Mouse (Mus musculus): ENCODE results near the gene Txnrd2. TPM values are rescaled to one million over a fixed set of nuclear protein-coding genes. Genes with fewer than 3 reads are reported as not detected.

Txnrd2 gene
- polyA plus RNA-seq (2015; fragmentation: Nextera tagmentation; extraction: Ambion mirVana): 34.5 and 37.4 TPM in 2 replicates

DNA sequence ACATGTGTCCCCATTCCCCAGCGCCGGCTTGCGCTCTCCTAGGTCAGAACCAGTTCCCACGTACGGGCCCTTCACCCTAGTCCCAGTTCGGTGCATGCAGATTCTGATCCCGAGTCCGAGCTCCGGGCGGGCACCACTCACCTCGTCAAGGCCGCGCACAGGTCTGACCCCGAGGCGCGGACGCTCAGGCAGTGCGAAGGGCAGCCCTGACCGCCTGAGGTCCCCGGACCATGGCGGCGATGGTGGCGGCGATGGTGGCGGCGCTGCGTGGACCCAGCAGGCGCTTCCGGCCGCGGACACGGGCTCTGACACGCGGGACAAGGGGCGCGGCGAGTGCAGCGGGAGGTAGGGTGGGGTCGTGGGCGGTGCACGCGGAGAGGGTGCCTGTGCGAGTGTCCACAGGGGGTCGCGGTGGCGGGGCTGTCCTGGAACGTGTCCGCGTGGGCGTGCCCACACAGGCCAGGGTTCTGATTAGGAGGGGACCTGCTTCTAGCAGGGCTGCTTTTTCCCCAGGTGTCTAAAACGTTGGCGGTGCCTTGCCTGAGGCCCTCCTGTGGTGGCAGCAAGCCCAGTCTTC, at the start of gene Txnrd2:
Gene Txnrd2, plus strand, starts transcription at position 170 of the 577 bp plus-strand sequence.
- H3K36me3 ChIP-seq: peaks cover 25% of the 10 kb centered on the region
- peaks cover 66% of the 10 kb centered on the region for H3K4me1 ChIP-seq
- H3K27me3 ChIP-seq (replicated peaks): no peaks in the 10 kb centered on the region
- H3K9ac ChIP-seq: peak within 1 kb of the TSS; percentile 97
- peak within 1 kb of the TSS; percentile 92 for H3K4me3 ChIP-seq
- H3K4me2 ChIP-seq: peak within 1 kb of the TSS; percentile 95
- WGBS: under 1% methylated on average over 52 of the region's 52 CpGs
- peak; percentile 81 for ATAC-seq (ENCODE audit: extremely low read depth, insufficient number of reproducible peaks, low FRiP score, low TSS enrichment)
- H3K9me3 ChIP-seq: no peaks in the 10 kb centered on the region
- H3K27ac ChIP-seq (replicated peaks): peak within 1 kb of the TSS; percentile 84

DNA sequence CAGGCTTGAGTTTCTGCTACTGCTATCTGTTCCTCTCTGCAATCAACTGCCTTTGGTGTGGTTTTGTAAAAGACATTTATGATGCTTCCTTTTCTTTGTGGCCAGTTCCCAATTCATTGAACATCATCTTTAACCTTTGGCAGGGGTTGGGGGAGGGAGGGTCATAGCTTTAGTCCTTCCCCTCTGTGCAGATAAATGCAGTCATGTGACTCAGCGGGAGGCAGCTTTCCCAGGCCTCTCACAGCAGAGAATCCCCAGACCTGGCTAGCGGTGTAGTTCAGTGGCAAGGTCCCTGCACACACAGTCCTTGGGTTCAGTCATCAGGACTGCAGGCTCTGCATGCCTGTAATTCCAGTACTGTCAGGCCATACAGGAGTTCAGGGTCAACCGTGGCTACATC, 49.0 kb upstream of the Txnrd2 start:
- H3K4me2 ChIP-seq: no peak overlapping the region
- ATAC-seq (ENCODE audit: extremely low read depth, insufficient number of reproducible peaks, low FRiP score, low TSS enrichment): no peak
- no peaks in the 10 kb centered on the region for H3K36me3 ChIP-seq
- no peaks in the 10 kb centered on the region for H3K27me3 ChIP-seq (replicated peaks)
- H3K4me3 ChIP-seq: no peak overlapping the region
- H3K9me3 ChIP-seq: no peaks in the 10 kb centered on the region
- H3K27ac ChIP-seq (replicated peaks): no peak overlapping the region
- H3K4me1 ChIP-seq: peaks cover 37% of the 10 kb centered on the region
- no peak overlapping the region for H3K9ac ChIP-seq
- 13% methylated on average over 3 of the region's 3 CpGs for WGBS

DNA sequence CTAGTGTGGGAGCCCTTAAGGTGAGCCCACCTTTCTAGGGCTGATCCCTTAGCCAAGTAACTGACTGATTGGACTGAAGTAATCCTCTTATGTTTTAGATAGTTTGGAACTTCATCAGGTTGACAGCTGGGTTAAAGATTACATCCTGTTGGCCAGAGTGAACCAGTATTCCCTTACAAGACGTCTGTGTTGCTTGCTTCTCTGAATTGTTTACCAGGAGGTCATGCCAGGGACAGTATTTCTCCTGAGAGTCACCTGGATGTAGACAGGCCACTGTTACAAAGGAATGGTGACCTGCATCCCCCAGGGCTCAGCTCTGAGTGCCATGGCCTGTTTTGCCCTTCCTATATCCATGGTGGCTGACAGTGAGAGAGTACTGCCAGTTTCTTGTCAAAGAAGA, 47.7 kb upstream of the Txnrd2 start:
- H3K4me3 ChIP-seq: no peak overlapping the region
- no peaks in the 10 kb centered on the region for H3K9me3 ChIP-seq
- H3K4me2 ChIP-seq: no peak overlapping the region
- H3K36me3 ChIP-seq: no peaks in the 10 kb centered on the region
- H3K9ac ChIP-seq: no peak overlapping the region
- WGBS: 40% methylated on average over 1 of the region's 1 CpGs
- no peak for ATAC-seq (ENCODE audit: extremely low read depth, insufficient number of reproducible peaks, low FRiP score, low TSS enrichment)
- H3K27me3 ChIP-seq (replicated peaks): no peaks in the 10 kb centered on the region
- H3K4me1 ChIP-seq: peaks cover 44% of the 10 kb centered on the region
- H3K27ac ChIP-seq (replicated peaks): no peak overlapping the region

DNA sequence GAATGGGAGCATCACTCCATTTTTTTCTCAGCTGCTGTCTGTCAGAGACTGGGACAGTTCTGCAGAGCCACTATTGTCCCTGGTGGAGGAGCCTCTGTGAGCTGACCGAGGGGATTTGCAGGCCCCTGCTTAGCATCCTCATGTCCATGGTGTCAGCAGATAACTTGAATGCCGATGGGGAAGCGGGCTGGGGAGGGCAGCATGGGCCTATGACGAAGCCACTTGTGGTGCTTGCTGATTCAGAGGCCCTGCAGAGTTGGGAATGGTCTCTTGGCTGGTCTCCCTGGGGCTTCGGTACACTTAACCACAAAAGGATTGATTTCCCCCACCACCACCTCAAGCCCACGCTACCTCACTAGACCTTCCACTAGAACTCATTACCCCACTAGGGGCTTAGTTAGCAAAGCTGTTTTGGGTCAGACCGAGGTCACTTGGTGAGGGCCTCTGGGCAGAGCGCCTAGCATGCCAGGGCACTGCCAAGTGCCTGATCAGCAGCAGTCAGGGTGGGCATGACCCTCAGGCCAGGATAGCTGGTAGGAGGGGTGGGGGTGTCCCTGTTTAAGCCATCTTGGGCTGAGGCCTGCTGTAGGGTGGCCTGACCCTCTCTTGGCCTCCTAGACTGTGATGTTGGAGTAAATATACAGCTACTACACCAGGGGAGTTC, 46.7 kb upstream of the Txnrd2 start:
- no peaks in the 10 kb centered on the region for H3K27me3 ChIP-seq (replicated peaks)
- 56% methylated on average over 8 of the region's 8 CpGs for WGBS

DNA sequence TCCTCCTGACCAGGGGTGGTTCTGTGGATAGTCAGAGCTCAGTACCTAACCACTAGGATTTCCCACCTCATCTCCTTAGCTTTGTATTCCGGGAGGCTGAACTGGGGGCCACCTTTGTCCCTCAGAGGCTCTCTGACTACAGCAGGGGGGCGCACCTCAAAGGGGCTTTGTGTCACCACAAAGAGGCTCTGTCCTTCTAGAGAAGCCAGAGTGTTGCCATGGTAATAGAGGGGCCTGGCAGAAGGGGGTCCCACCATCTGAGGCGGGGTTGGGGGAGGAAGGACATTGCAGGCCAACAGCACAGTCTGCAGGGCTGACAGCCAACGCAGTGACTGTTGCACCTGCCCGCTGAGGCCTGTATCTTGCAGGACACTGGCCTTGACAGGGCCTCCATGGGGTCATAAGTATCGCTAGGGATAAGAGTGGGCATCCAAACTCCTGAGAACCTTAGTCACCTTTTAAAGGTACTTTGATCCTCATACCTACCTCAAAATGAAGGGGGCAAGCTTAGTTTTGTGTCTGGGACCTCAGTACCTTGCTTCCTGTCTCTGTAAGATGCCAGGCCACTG, 45.6 kb upstream of the Txnrd2 start:
- 59% methylated on average over 6 of the region's 6 CpGs for WGBS
- Histone ChIP-seq H3K27me3 (replicated peaks) (no peaks in the 10 kb centered on the region), H3K4me2 (no peak overlapping the region), H3K27ac (replicated peaks) (no peak overlapping the region), H3K9ac (no peak overlapping the region), H3K4me3 (no peak overlapping the region), H3K36me3 (no peaks in the 10 kb centered on the region), H3K4me1 (peaks cover 49% of the 10 kb centered on the region), H3K9me3 (no peaks in the 10 kb centered on the region)
- no peak for ATAC-seq (ENCODE audit: extremely low read depth, insufficient number of reproducible peaks, low FRiP score, low TSS enrichment)

More for the DNA sequence above, 46.7 kb upstream of the Txnrd2 start:
- Histone ChIP-seq H3K4me2 (no peak overlapping the region), H3K9ac (peak overlapping the region; percentile 15; the same call in 1 of the 2 replicates), H3K4me3 (no peak overlapping the region), H3K9me3 (no peaks in the 10 kb centered on the region), H3K27ac (replicated peaks) (peak overlapping the region; percentile 9), H3K4me1 (peaks cover 49% of the 10 kb centered on the region), H3K36me3 (no peaks in the 10 kb centered on the region)
- no peak for ATAC-seq (ENCODE audit: extremely low read depth, insufficient number of reproducible peaks, low FRiP score, low TSS enrichment)

DNA sequence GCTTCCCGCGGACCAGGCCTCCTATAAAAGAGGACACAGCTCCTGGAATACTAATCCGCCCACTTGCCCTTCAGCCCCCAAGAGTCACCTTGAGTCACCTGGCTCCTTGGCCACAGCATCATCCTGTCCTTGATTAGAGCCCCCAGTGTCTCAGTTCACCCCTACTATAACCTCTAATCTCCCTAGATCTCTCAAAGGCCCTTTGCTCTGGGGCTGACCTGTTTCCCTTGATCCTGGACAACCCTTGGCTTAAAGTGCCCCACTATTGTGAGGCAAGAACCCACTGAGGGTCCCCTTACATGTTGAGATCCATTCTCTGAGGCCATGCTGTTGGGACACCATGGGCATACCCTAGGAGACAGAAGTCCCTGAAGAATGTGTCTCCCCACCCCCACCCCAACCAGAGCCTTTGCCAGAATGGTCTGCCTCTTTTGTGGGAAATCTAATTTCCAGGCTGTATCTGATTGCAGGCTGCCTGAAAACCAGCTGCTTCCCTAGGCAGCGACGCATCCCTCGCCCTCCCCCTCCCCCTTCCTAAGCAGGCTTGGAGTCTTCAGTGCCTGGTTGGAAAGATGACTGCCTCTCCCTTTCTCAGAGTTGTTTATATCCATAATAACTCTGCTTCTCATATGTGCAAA, 44.4 kb upstream of the Txnrd2 start:
- Histone ChIP-seq H3K27me3 (replicated peaks) (no peaks in the 10 kb centered on the region), H3K27ac (replicated peaks) (no peak overlapping the region), H3K36me3 (no peaks in the 10 kb centered on the region), H3K4me2 (no peak overlapping the region), H3K4me3 (no peak overlapping the region), H3K9ac (no peak overlapping the region), H3K4me1 (peaks cover 47% of the 10 kb centered on the region), H3K9me3 (no peaks in the 10 kb centered on the region)
- 58% methylated on average over 6 of the region's 6 CpGs for WGBS
- no peak for ATAC-seq (ENCODE audit: extremely low read depth, insufficient number of reproducible peaks, low FRiP score, low TSS enrichment)

DNA sequence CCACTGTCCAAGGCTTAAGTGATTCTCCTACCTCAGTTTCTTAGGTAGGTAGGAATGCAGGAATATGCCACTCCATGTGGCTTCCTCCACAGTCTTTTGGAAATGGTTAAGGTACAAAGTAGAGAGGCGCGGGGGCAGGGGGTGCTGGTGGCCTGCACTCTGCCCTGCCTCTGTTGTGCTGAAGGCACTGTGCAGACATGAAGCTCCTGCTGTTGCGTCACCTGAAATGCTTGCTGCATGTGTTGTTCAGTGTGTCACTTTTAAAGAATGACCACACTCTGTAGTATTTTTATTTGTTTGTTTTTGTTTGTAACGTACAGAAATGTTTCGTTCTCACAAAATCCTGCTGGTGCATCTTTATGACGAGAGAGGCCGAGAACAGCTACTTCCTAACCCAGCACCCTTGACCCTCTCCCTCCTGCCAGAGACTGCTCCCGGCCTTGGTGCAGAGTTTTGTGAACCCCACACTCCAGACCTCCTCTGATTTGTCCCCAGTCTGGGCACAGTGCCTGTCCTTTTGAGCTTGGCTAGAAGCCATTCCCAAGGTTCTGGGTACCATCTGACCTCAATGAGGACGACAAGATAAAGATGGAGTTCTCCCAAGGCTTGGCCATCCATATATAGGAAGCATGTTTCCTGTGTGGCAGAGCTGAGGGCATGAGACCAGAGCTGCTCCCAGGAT, 43.0 kb upstream of the Txnrd2 start:
- no peaks in the 10 kb centered on the region for H3K9me3 ChIP-seq
- WGBS: 67% methylated on average over 9 of the region's 9 CpGs
- H3K27ac ChIP-seq (replicated peaks): no peak overlapping the region
- H3K36me3 ChIP-seq: no peaks in the 10 kb centered on the region
- no peaks in the 10 kb centered on the region for H3K27me3 ChIP-seq (replicated peaks)
- no peak overlapping the region for H3K4me2 ChIP-seq
- H3K9ac ChIP-seq: no peak overlapping the region
- H3K4me3 ChIP-seq: no peak overlapping the region
- H3K4me1 ChIP-seq: peaks cover 53% of the 10 kb centered on the region
- no peak for ATAC-seq (ENCODE audit: extremely low read depth, insufficient number of reproducible peaks, low FRiP score, low TSS enrichment)

DNA sequence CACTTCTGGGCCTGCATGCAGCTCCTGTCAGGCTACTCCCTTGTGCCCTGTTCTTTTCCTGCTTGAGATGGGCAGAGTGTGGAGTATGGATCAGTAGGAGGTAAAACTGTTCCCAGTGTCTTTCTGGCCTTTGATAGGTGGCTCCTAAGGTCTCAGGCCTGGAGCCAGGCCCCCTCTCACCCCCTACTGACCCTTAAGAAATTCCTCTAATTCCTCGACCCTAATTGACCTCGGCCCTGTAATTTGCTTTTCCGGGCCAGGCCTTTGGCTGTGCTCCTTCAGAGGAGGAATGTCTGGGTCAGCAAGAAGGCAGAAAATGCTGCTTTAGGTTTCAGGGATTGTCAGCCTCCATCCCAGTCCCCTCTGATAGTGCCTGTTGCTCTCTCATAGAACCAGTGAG, 42.4 kb upstream of the Txnrd2 start:
- H3K27ac ChIP-seq (replicated peaks): no peak overlapping the region
- no peak overlapping the region for H3K4me2 ChIP-seq
- H3K4me3 ChIP-seq: no peak overlapping the region
- ATAC-seq (ENCODE audit: extremely low read depth, insufficient number of reproducible peaks, low FRiP score, low TSS enrichment): no peak
- no peaks in the 10 kb centered on the region for H3K27me3 ChIP-seq (replicated peaks)
- H3K4me1 ChIP-seq: peaks cover 57% of the 10 kb centered on the region
- no peaks in the 10 kb centered on the region for H3K36me3 ChIP-seq
- H3K9me3 ChIP-seq: no peaks in the 10 kb centered on the region
- H3K9ac ChIP-seq: no peak overlapping the region
- 36% methylated on average over 3 of the region's 3 CpGs for WGBS

DNA sequence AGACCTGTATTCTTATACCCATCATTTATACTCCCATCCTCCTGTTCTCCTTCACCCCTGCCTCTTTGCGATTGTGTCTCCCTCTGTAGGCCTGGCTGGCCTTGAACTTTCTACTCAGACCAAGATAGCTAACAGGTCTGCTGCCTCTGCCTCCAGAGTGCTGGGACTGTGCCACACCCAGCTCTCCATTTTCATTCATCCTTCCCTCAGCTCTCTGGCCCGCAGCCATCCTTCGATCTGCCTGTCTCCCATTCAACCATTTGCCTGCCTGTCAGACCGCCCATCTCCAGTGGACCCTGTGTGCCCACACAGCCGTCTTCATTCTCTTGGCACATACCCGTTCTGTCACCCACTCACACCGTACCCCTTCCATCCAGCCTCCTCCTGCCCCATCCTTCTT, 42.0 kb upstream of the Txnrd2 start:
- H3K9me3 ChIP-seq: no peaks in the 10 kb centered on the region
- no peaks in the 10 kb centered on the region for H3K36me3 ChIP-seq
- H3K9ac ChIP-seq: no peak overlapping the region
- H3K27me3 ChIP-seq (replicated peaks): no peaks in the 10 kb centered on the region
- H3K4me2 ChIP-seq: no peak overlapping the region
- no peak for ATAC-seq (ENCODE audit: extremely low read depth, insufficient number of reproducible peaks, low FRiP score, low TSS enrichment)
- 84% methylated on average over 7 of the region's 7 CpGs for WGBS
- H3K4me1 ChIP-seq: peaks cover 57% of the 10 kb centered on the region
- H3K4me3 ChIP-seq: no peak overlapping the region
- H3K27ac ChIP-seq (replicated peaks): no peak overlapping the region

DNA sequence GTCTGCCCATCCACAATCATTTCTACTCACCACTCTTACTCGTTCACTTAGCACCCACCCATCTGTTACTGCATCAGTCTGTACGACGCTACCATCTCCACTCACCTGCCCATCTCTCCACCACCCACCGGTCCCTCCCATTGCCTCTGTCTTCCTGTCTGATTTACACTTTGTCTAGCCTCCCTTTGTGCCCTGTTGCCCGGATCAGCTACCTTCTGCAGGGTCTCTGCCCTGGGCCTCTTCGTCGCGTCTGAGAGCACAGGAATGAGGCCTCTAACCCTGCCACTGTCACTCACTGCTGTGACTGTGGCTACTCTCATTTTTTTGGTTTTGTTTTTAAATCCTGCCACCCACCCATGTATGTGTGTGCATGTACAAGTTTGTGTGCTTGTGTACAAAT, 41.5 kb upstream of the Txnrd2 start:
- no peak for ATAC-seq (ENCODE audit: extremely low read depth, insufficient number of reproducible peaks, low FRiP score, low TSS enrichment)
- 81% methylated on average over 8 of the region's 8 CpGs for WGBS
- Histone ChIP-seq H3K36me3 (no peaks in the 10 kb centered on the region), H3K4me3 (no peak overlapping the region), H3K9ac (no peak overlapping the region), H3K9me3 (no peaks in the 10 kb centered on the region), H3K27ac (replicated peaks) (no peak overlapping the region), H3K4me1 (peaks cover 54% of the 10 kb centered on the region), H3K4me2 (no peak overlapping the region), H3K27me3 (replicated peaks) (no peaks in the 10 kb centered on the region)

DNA sequence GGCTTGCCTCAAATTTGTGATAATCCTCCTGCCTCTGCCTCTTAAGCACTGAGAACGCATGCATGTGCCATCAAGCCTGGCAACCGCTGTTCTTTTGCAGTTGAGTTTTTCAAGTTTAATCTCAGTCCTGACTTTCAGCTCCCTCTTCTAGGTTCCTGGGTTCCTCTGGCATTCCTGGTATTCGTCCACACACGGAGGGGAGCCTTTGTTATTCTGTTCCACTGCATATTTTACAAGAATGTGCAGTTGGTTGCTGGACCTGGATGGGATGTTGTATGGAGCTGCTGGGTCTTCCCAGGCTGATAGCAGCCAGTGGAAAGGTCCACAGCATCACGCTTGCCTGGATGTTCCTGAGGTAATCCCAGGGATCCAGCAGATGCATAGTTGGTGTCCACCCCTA, 40.8 kb upstream of the Txnrd2 start:
- Histone ChIP-seq H3K4me2 (no peak overlapping the region), H3K27me3 (replicated peaks) (no peaks in the 10 kb centered on the region), H3K9me3 (no peaks in the 10 kb centered on the region), H3K36me3 (no peaks in the 10 kb centered on the region), H3K4me3 (no peak overlapping the region), H3K27ac (replicated peaks) (no peak overlapping the region), H3K9ac (no peak overlapping the region), H3K4me1 (peaks cover 46% of the 10 kb centered on the region)
- 66% methylated on average over 5 of the region's 5 CpGs for WGBS
- ATAC-seq (ENCODE audit: extremely low read depth, insufficient number of reproducible peaks, low FRiP score, low TSS enrichment): no peak
